Mouse (Mus musculus) ES-E14 (cell line): Measurements from ENCODE around the gene Hydin. TPM values are rescaled to one million over a fixed set of nuclear protein-coding genes. Genes with fewer than 3 reads are reported as not detected.
"Not testable (repeated sequence)": the region's sequence is repeated elsewhere in the genome, so short reads cannot be mapped to it uniquely, and the experiment has no call there.

Experiments used
- DNase-seq: peaks from one replicate; pipeline ENCODE4 v3.0.0-alpha.2; 2013; ENCODE audit warnings: low read depth, low spot score
- H3K27ac ChIP-seq: 2 replicates; pipeline ENCODE4 v1.5.1; 2012; ENCODE audit warnings: low read depth, mild to moderate bottlenecking, low read length, moderate library complexity, mixed read lengths; ENCODE audit not compliant: poor library complexity, insufficient read depth, severe bottlenecking
- H3K36me3 ChIP-seq: 2 replicates; pipeline ENCODE4 v1.6.1; 2012; ENCODE audit warnings: mild to moderate bottlenecking, low read length, moderate library complexity, mixed read lengths; ENCODE audit not compliant: control insufficient read depth, poor library complexity, insufficient read depth, severe bottlenecking
- H3K4me1 ChIP-seq, 2 experiments: fragments of 150-350 bp in 1 of 2; sonication (generic) in 1 of 2; 2 replicates each; pipeline ENCODE4 v1.6.1; 2012; ENCODE audit warnings: low read length in 2 of 2, mild to moderate bottlenecking in 1 of 2, mixed read lengths in 1 of 2; ENCODE audit not compliant: control insufficient read depth in 2 of 2, insufficient read depth in 2 of 2, poor library complexity in 1 of 2
- H3K4me3 ChIP-seq, 2 experiments: fragments of 150-350 bp in 1 of 2; sonication (generic) in 1 of 2; 2 replicates each; pipeline ENCODE4 v1.5.1; 2012; ENCODE audit warnings: low read length in 2 of 2, low read depth in 1 of 2, mild to moderate bottlenecking in 1 of 2, mixed read lengths in 1 of 2; ENCODE audit not compliant: insufficient read depth in 1 of 2, poor library complexity in 1 of 2, severe bottlenecking in 1 of 2
- H3K9ac ChIP-seq: 2 replicates; pipeline ENCODE4 v1.6.1; 2012; ENCODE audit warnings: low read depth, mild to moderate bottlenecking, low read length, mixed read lengths; ENCODE audit not compliant: poor library complexity, insufficient read depth, severe bottlenecking
- H3K9me3 ChIP-seq: fragments of 150-350 bp; sonication (generic); 2 replicates; pipeline ENCODE4 v1.6.1; 2012; ENCODE audit warnings: low read depth, mild to moderate bottlenecking, low read length; ENCODE audit not compliant: control insufficient read depth, insufficient read depth
- CHD2 ChIP-seq: IDR thresholded peaks from 2 replicates; pipeline ENCODE4 v1.6.1; 2014; ENCODE audit warnings: mild to moderate bottlenecking, low read depth, low read length, inconsistent platforms
- HCFC1 ChIP-seq: IDR thresholded peaks from 2 replicates; pipeline ENCODE4 v1.6.1; 2012; ENCODE audit warnings: low read length, inconsistent platforms, borderline replicate concordance; ENCODE audit not compliant: insufficient read depth
- MAFK ChIP-seq: IDR thresholded peaks from 2 replicates; pipeline ENCODE4 v1.6.1; 2014; ENCODE audit warnings: mild to moderate bottlenecking, low read depth, low read length, inconsistent platforms; ENCODE audit not compliant: insufficient read depth
- ZC3H11A ChIP-seq: IDR thresholded peaks from 2 replicates; pipeline ENCODE4 v1.6.1; 2012; ENCODE audit warnings: low read depth, mild to moderate bottlenecking, inconsistent platforms, low read length, borderline replicate concordance
- ZNF384 ChIP-seq: IDR thresholded peaks from 2 replicates; pipeline ENCODE4 v1.6.1; 2012; ENCODE audit warnings: low read depth, low read length, inconsistent platforms
- in situ Hi-C, 2 experiments: fragments of 600-800 bp; cut with MboI; formaldehyde crosslinking; loops; one replicate each; pipeline ENCODE4 v1.15.1; 2025; ENCODE audit warnings: low sequenced_read_pairs in 2 of 2, inconsistent platforms in 1 of 2; ENCODE audit not compliant: unreplicated experiment in 2 of 2
- total RNA-seq: library from RNA; depleted of rRNA; stranded (reverse); fragments of 300-350 nt; gene quantifications from 2 replicates; pipeline ENCODE4 v1.2.3, GENCODE M21; 2012

Hydin gene
- total RNA-seq, 1 experiment = 1.0 TPM

DNA sequence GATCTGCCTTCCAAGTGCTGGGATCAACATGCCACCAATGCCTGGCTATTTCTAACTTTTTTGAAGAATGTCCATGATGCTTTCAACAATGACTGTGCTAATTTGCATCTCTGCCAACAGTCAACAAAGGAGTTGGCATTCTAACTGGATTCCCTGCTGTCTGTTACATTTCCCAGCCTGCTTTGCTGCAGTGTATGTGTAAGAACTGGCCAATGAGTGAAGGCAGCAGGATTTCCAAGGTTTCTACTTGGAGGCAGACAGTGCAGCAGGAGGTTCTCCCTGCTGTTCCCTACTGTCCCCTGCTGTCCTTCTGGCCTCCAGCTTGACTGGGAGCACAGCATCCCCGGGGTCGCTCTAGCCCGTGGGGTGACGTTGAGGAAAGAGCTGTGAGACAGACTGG is 52.8 kb downstream of the Hydin start:
- H3K4me3 ChIP-seq = no peak overlapping the region
- no peaks in the 10 kb centered on the region for H3K36me3 ChIP-seq
- in situ Hi-C loops = no loop called here
- H3K4me1 ChIP-seq = no peaks in the 10 kb centered on the region
- no peak overlapping the region for H3K9ac ChIP-seq
- no peak overlapping the region for H3K27ac ChIP-seq
- H3K9me3 ChIP-seq = no peaks in the 10 kb centered on the region
- DNase-seq = no peak
- no peak for TF ChIP-seq CHD2
- no peak for TF ChIP-seq ZC3H11A
- no peak for TF ChIP-seq ZNF384
- TF ChIP-seq HCFC1 = no peak
- TF ChIP-seq MAFK = no peak

DNA sequence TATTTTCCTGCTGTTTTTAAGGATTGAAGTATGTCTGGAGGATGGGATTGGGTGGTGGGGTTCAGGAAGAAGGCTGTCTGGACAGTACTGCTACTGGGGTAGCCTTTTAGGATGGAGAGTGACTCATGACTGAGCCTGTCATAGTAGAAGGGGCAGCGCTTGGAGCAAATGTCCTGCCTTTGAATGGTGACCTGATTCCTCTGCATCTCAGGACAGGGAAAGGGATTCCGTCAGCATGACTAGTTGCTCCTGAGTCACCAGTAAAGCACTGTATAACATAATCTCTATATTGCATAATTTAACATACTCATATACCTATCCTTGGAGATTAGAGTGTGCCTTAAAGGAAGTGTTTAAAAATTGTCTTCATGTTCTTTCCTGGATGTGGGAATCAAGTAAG is 54.7 kb downstream of the Hydin start:
- in situ Hi-C loops = no loop called here
- no peaks in the 10 kb centered on the region for H3K9me3 ChIP-seq
- TF ChIP-seq ZNF384 (no peak), CHD2 (no peak), HCFC1 (no peak), ZC3H11A (no peak), MAFK (no peak)
- no peak overlapping the region for H3K4me3 ChIP-seq
- H3K9ac ChIP-seq = no peak overlapping the region
- no peak overlapping the region for H3K27ac ChIP-seq
- H3K36me3 ChIP-seq = no peaks in the 10 kb centered on the region
- no peaks in the 10 kb centered on the region for H3K4me1 ChIP-seq
- no peak for DNase-seq

DNA sequence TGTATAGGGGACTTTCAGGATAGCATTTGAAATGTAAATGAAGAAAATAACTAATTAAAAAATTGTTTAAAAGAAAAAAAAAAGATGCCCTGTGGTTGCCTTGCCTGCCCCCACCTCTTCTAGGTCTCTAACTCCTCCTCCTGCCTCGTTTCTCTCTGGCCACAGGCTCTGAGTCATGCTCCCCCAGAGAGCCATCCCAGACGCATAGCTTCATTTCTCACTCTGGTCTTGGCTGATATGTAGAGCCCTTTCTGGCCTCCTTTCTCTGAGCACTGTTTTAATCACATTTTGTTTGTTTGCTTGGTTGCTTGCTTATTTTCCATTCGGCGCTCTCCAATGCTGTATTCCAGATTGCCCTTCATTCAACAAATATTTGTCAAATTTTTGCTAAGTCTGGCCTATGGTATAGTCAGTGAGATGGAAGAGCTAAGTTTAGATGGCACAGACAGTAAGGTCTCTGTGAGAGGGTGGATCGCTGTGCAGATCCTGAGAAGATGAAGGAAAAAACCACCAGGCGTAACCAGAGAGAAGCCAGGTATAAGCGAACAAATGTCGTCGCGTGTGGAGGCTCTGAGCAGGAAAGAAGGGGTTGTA is 57.3 kb downstream of the Hydin start:
- TF ChIP-seq MAFK (no peak), CHD2 (no peak), HCFC1 (no peak), ZC3H11A (no peak), ZNF384 (no peak)
- Histone ChIP-seq H3K27ac (no peak overlapping the region), H3K36me3 (no peaks in the 10 kb centered on the region), H3K9ac (no peak overlapping the region), H3K4me3 (no peak overlapping the region), H3K9me3 (no peaks in the 10 kb centered on the region), H3K4me1 (no peaks in the 10 kb centered on the region)
- in situ Hi-C loops = no loop called here
- DNase-seq = no peak

DNA sequence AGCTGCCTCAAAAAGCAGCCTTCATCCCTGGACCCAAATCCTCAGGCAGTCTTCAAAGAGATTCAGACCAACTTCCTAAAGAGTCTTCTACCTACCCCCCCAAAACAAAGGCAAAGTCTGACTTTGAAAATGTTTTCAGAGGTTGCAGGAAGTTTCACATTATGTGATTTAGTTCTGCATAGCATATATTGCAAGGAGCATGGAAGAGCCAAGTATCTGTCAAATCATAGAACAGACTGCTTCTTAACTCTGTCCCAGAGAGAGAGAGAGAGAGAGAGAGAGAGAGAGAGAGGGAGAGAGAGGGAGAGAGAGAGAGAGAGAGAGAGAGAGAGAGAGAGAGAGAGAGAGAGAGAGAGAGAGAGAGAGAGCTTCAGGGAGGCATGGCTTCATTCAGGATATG is 60.3 kb downstream of the Hydin start:
- DNase-seq, H3K9ac ChIP-seq, H3K36me3 ChIP-seq, H3K27ac ChIP-seq, H3K4me1 ChIP-seq, in situ Hi-C loops, H3K4me3 ChIP-seq, H3K9me3 ChIP-seq: not testable (repeated sequence)

GRCm38 (mm10) chr8:110333376-110333775 is 66.6 kb downstream of the Hydin start:
- no peak overlapping the region for H3K27ac ChIP-seq
- H3K9me3 ChIP-seq = 0 out of 2 replicates have a peak, but pooled peaks cover 2% of the 10 kb centered on the region
- in situ Hi-C loops = no loop called here
- no peak for TF ChIP-seq CHD2
- TF ChIP-seq HCFC1 = no peak
- DNase-seq = no peak
- H3K9ac ChIP-seq = no peak overlapping the region
- H3K36me3 ChIP-seq = no peaks in the 10 kb centered on the region
- no peaks in the 10 kb centered on the region for H3K4me1 ChIP-seq
- no peak overlapping the region for H3K4me3 ChIP-seq
